Mouse (Mus musculus) CH12.LX (cell line): ENCODE data around the gene Nudt16l1.

Experiments
- BHLHE40 ChIP-seq: IDR thresholded peaks from 2 replicates; pipeline ENCODE4 v1.6.1; 2011; ENCODE audit warnings: mild to moderate bottlenecking, low read depth, low read length, improper control_type of control experiment
- CHD2 ChIP-seq: IDR thresholded peaks from 2 replicates; pipeline ENCODE4 v1.6.1; 2011; ENCODE audit warnings: low read length, improper control_type of control experiment
- CTCF ChIP-seq, 2 experiments: IDR thresholded peaks in 1 of 2; conservative IDR thresholded peaks in 1 of 2; 2 replicates each; pipeline ENCODE4 v1.5.1; 2011 to 2012; ENCODE audit warnings: low read depth in 2 of 2, low read length in 2 of 2, improper control_type of control experiment in 1 of 2, inconsistent platforms in 1 of 2, mild to moderate bottlenecking in 1 of 2, moderate library complexity in 1 of 2
- EP300 ChIP-seq: IDR thresholded peaks from 2 replicates; pipeline ENCODE4 v1.6.1; 2011; ENCODE audit warnings: low read length, improper control_type of control experiment
- MAFK ChIP-seq: IDR thresholded peaks from 2 replicates; pipeline ENCODE4 v1.6.1; 2011; ENCODE audit warnings: low read length, improper control_type of control experiment; ENCODE audit not compliant: insufficient replicate concordance
- MAX ChIP-seq: IDR thresholded peaks from 2 replicates; pipeline ENCODE4 v1.6.1; 2011; ENCODE audit warnings: low read length, improper control_type of control experiment
- NRF1 ChIP-seq: IDR thresholded peaks from 2 replicates; pipeline ENCODE4 v1.6.1; 2014; ENCODE audit warnings: low read depth, mild to moderate bottlenecking, inconsistent platforms, low read length, improper control_type of control experiment, moderate library complexity
- POLR2A ChIP-seq: IDR thresholded peaks from 2 replicates; pipeline ENCODE4 v1.6.1; 2011; ENCODE audit warnings: low read depth, mild to moderate bottlenecking, improper control_type of control experiment, low read length
- POLR2AphosphoS2 ChIP-seq: IDR thresholded peaks from 2 replicates; pipeline ENCODE4 v1.6.1; 2011; ENCODE audit warnings: low read depth, low read length, improper control_type of control experiment
- UBTF ChIP-seq: IDR thresholded peaks from 2 replicates; pipeline ENCODE4 v1.6.1; 2012; ENCODE audit warnings: low read depth, mild to moderate bottlenecking, inconsistent platforms, low read length, improper control_type of control experiment, moderate library complexity

DNA sequence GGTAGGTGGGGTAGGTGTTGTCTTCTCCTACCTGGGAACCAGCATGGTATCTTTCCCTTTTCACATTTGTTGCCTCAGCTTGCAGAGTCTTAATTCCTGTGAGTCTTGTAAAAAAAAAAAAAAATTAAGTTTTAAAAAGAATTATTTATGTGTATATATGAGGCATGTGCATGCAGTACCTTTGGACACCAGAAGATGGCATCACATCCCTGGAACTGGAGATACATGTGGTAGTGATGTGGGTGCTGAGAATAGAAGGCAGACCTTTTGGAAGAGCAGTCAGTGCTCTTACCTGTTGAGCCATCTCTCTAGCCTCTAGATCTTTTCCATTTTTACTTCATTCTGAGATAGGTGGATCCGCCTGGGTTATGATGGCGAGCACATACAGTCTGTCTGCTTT lies 28.8 kb upstream of the Nudt16l1 start:
- TF ChIP-seq CTCF (conservative IDR thresholded peaks at IDR 0.05 in 1 of 2, IDR thresholded peaks at IDR 0.05 in 1 of 2; ENCODE audit: low read depth in 2 of 2, low read length in 2 of 2) (peak; percentile 56 to 62), MAFK (no peak), POLR2A (no peak), UBTF (no peak), EP300 (no peak), POLR2AphosphoS2 (no peak), BHLHE40 (no peak), CHD2 (no peak), MAX (no peak), NRF1 (no peak)
